Mouse (Mus musculus) ES-E14 (cell line): ENCODE measurements around the gene Runx3. TPM values are rescaled to one million over a fixed set of nuclear protein-coding genes. Genes with fewer than 3 reads are reported as not detected.

Source experiments
- DNase-seq: peaks from one replicate; pipeline ENCODE4 v3.0.0-alpha.2; 2013; ENCODE audit warnings: low read depth, low spot score
- H3K27ac ChIP-seq: 2 replicates; pipeline ENCODE4 v1.5.1; 2012; ENCODE audit warnings: low read depth, mild to moderate bottlenecking, low read length, moderate library complexity, mixed read lengths; ENCODE audit not compliant: poor library complexity, insufficient read depth, severe bottlenecking
- H3K36me3 ChIP-seq: 2 replicates; pipeline ENCODE4 v1.6.1; 2012; ENCODE audit warnings: mild to moderate bottlenecking, low read length, moderate library complexity, mixed read lengths; ENCODE audit not compliant: control insufficient read depth, poor library complexity, insufficient read depth, severe bottlenecking
- H3K4me1 ChIP-seq, 2 experiments: fragments of 150-350 bp in 1 of 2; sonication (generic) in 1 of 2; 2 replicates each; pipeline ENCODE4 v1.6.1; 2012; ENCODE audit warnings: low read length in 2 of 2, mild to moderate bottlenecking in 1 of 2, mixed read lengths in 1 of 2; ENCODE audit not compliant: control insufficient read depth in 2 of 2, insufficient read depth in 2 of 2, poor library complexity in 1 of 2
- H3K4me3 ChIP-seq, 2 experiments: fragments of 150-350 bp in 1 of 2; sonication (generic) in 1 of 2; 2 replicates each; pipeline ENCODE4 v1.5.1; 2012; ENCODE audit warnings: low read length in 2 of 2, low read depth in 1 of 2, mild to moderate bottlenecking in 1 of 2, mixed read lengths in 1 of 2; ENCODE audit not compliant: insufficient read depth in 1 of 2, poor library complexity in 1 of 2, severe bottlenecking in 1 of 2
- H3K9ac ChIP-seq: 2 replicates; pipeline ENCODE4 v1.6.1; 2012; ENCODE audit warnings: low read depth, mild to moderate bottlenecking, low read length, mixed read lengths; ENCODE audit not compliant: poor library complexity, insufficient read depth, severe bottlenecking
- H3K9me3 ChIP-seq: fragments of 150-350 bp; sonication (generic); 2 replicates; pipeline ENCODE4 v1.6.1; 2012; ENCODE audit warnings: low read depth, mild to moderate bottlenecking, low read length; ENCODE audit not compliant: control insufficient read depth, insufficient read depth
- CHD2 ChIP-seq: IDR thresholded peaks from 2 replicates; pipeline ENCODE4 v1.6.1; 2014; ENCODE audit warnings: mild to moderate bottlenecking, low read depth, low read length, inconsistent platforms
- HCFC1 ChIP-seq: IDR thresholded peaks from 2 replicates; pipeline ENCODE4 v1.6.1; 2012; ENCODE audit warnings: low read length, inconsistent platforms, borderline replicate concordance; ENCODE audit not compliant: insufficient read depth
- MAFK ChIP-seq: IDR thresholded peaks from 2 replicates; pipeline ENCODE4 v1.6.1; 2014; ENCODE audit warnings: mild to moderate bottlenecking, low read depth, low read length, inconsistent platforms; ENCODE audit not compliant: insufficient read depth
- ZC3H11A ChIP-seq: IDR thresholded peaks from 2 replicates; pipeline ENCODE4 v1.6.1; 2012; ENCODE audit warnings: low read depth, mild to moderate bottlenecking, inconsistent platforms, low read length, borderline replicate concordance
- ZNF384 ChIP-seq: IDR thresholded peaks from 2 replicates; pipeline ENCODE4 v1.6.1; 2012; ENCODE audit warnings: low read depth, low read length, inconsistent platforms
- in situ Hi-C, 2 experiments: fragments of 600-800 bp; cut with MboI; formaldehyde crosslinking; loops; one replicate each; pipeline ENCODE4 v1.15.1; 2025; ENCODE audit warnings: low sequenced_read_pairs in 2 of 2, inconsistent platforms in 1 of 2; ENCODE audit not compliant: unreplicated experiment in 2 of 2
- total RNA-seq: library from RNA; depleted of rRNA; stranded (reverse); fragments of 300-350 nt; gene quantifications from 2 replicates; pipeline ENCODE4 v1.2.3, GENCODE M21; 2012

The Runx3 gene
- total RNA-seq, 1 experiment = 0.49 TPM

DNA sequence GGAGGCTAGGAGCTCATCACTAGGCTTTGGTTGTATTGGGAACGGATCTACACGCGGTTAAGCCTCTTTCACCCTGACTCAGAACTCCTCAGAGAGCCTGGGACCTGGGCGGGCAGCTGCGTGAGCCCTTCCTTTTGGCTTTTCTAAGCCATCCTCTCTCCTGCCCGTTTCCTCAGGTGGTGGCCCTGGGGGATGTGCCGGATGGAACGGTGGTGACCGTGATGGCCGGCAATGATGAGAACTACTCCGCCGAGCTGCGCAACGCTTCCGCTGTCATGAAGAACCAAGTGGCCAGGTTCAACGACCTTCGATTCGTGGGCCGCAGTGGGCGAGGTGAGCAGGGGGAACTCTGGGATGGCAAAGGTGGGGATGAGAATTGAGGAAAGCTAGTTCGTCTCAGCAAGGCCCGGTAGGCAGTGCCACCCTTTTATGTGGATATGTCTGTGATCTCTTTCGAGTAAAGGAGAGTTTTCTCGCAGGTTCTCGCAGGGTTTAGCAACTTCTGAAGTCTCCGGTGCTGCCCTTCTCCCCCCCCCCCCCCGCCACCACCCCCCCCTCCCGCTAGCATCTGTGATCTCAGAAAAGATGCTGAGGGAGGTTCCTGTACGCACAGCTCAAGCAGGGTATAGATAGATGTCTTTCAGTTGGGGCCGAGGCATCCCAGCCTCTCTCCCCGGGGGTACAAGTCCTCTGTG lies 34.8 kb downstream of the Runx3 start:
- H3K9ac ChIP-seq = no peak overlapping the region
- DNase-seq = no peak
- H3K4me3 ChIP-seq = no peak overlapping the region; a peak in 1 of 4 replicates
- in situ Hi-C loops = no loop called here
- H3K36me3 ChIP-seq = no peaks in the 10 kb centered on the region
- no peak for TF ChIP-seq ZNF384
- TF ChIP-seq ZC3H11A = no peak
- no peak for TF ChIP-seq MAFK
- TF ChIP-seq HCFC1 = no peak
- no peak for TF ChIP-seq CHD2
- H3K4me1 ChIP-seq = peaks cover 4 to 12% of the 10 kb centered on the region in 2 experiments; a peak in 1 of 4 replicates
- no peaks in the 10 kb centered on the region for H3K9me3 ChIP-seq
- H3K27ac ChIP-seq = no peak overlapping the region

DNA sequence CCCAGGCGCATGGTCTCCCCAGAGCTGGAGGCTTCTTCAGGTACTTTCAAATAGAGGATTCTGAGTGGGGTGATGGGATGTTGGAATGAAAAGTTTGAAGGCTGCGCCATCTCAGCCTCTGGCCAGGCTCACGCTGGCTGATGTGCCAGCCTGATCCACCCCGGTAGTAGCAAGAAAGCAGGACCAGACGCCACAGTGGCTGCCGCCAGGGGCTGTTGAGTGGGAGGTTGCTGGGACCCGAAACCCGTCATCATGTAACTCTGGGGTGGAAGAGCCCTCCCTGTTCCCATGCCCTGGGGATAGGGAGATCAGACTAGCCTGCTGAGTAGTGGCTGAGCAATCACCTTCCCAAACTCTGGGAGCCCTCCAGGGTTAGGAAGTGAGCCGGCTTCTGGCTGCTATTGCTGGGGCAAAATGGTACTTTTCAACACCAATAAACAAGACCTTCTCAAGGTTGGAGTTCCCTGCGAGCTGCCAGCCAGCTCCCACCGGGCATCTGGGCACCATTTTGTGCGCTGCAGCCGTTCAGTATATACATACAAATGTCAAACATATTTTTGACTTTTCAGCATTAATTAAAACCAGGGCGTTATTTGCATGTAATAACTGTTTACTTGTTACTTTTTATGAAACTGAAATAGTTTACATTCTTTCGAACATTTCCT lies 35.5 kb downstream of the Runx3 start:
- H3K27ac ChIP-seq = no peak overlapping the region
- in situ Hi-C loops = no loop called here
- peaks cover 4 to 12% of the 10 kb centered on the region in 2 experiments; a peak in 1 of 4 replicates for H3K4me1 ChIP-seq
- H3K4me3 ChIP-seq = no peak overlapping the region
- no peak for DNase-seq
- TF ChIP-seq HCFC1 = no peak
- TF ChIP-seq CHD2 = no peak
- no peak for TF ChIP-seq MAFK
- TF ChIP-seq ZC3H11A = no peak
- no peak for TF ChIP-seq ZNF384
- H3K9me3 ChIP-seq = no peaks in the 10 kb centered on the region
- no peaks in the 10 kb centered on the region for H3K36me3 ChIP-seq
- H3K9ac ChIP-seq = no peak overlapping the region

DNA sequence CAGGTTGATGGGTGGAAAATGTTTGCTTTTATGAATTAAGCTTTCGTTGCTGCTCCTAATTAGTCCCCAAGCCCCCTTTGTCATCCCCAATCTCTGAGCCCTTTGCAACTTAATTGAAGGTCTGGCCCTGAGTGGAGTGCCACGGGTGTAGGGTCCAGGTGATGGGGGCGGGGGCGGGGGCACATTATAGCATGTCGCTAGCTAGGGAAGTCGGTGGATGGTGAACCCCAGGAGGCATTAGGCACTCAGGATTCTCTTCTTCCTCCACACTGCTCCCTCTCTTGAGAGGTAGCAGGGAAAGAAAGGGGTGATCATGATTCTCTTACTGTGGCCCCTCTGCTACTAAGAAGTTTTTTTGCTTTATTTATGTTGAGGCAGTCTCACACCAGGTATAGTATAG lies 36.1 kb downstream of the Runx3 start:
- no peak for DNase-seq
- peaks cover 4 to 12% of the 10 kb centered on the region in 2 experiments; a peak in 1 of 4 replicates for H3K4me1 ChIP-seq
- no peak overlapping the region for H3K9ac ChIP-seq
- in situ Hi-C loops = no loop called here
- no peak overlapping the region for H3K4me3 ChIP-seq
- H3K9me3 ChIP-seq = no peaks in the 10 kb centered on the region
- TF ChIP-seq CHD2 (no peak), ZC3H11A (no peak), MAFK (no peak), HCFC1 (no peak), ZNF384 (no peak)
- H3K36me3 ChIP-seq = no peaks in the 10 kb centered on the region
- no peak overlapping the region for H3K27ac ChIP-seq

DNA sequence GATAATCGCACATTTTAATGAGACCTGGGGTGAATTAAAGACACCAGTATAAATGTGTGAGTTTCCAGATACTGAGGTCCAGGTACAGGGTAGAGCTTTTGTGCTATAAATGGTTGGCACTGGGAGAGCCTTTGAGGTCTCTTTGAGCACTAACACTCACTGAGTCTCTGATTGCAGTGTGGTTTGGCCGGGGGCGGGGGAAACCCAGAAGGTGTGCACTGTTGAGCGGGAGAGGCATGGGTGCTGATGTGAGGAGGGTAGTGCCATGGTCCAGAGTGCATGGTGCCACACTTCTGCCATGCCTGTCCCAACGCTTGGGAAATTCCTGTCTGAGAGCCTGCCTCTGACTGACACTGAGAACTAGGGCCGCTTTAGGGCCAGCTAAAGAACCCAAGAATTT lies 36.9 kb downstream of the Runx3 start:
- DNase-seq = no peak
- Histone ChIP-seq H3K9ac (no peak overlapping the region), H3K27ac (no peak overlapping the region), H3K9me3 (no peaks in the 10 kb centered on the region), H3K4me3 (no peak overlapping the region), H3K4me1 (peaks cover 4 to 12% of the 10 kb centered on the region in 2 experiments; a peak in 1 of 4 replicates), H3K36me3 (no peaks in the 10 kb centered on the region)
- TF ChIP-seq MAFK (no peak), HCFC1 (no peak), ZC3H11A (no peak), ZNF384 (no peak), CHD2 (no peak)
- in situ Hi-C loops = no loop called here
